ENCODE assay signal across 26 mouse cellular contexts in genomic region chr10:123201981-123202758, GRCm38 (mm10). TPM values are rescaled to one million over a fixed set of nuclear protein-coding genes. Genes with fewer than 3 reads are reported as not detected.
DNase-seq lines count a peak whose midpoint lies in the region; ATAC-seq and TF ChIP-seq lines count a peak whose summit lies in the region.
"Had no signal": no experiment of that assay in that cellular context is flagged by ENCODE, and none has a peak within 500 bp of the region (broad histone marks: within the 10 kb centered on the region; RNA-seq: fewer than 3 reads in every experiment).

No protein-coding gene starts in this region.

- H3K4me3 ChIP-seq in heart, embryonic 13.5 days = no peak overlapping the region
- no peak overlapping the region for H3K4me3 ChIP-seq in heart, embryonic 11.5 days (ENCODE audit: low read depth, low read length)
- no peak overlapping the region for H3K4me3 ChIP-seq in midbrain, embryonic 11.5 days (ENCODE audit: low read depth, low read length)
- no peak overlapping the region for H3K4me3 ChIP-seq in midbrain, postnatal 0 days (ENCODE audit: low read depth, low read length)
- no peak overlapping the region for H3K4me3 ChIP-seq in intestine, embryonic 16.5 days (ENCODE audit: low read length)
- H3K4me3 ChIP-seq: forebrain, embryonic 12.5 days; hindbrain, embryonic 12.5 days; layer of hippocampus, adult 2 months; limb, embryonic 12.5 days; megakaryocyte, embryonic 14.5 days; midbrain, embryonic 15.5 days had no signal

- no peaks in the 10 kb centered on the region for H3K9me3 ChIP-seq in heart, embryonic 13.5 days
- H3K9me3 ChIP-seq in heart, embryonic 11.5 days (replicated peaks; ENCODE audit: control insufficient read depth, low read length) = no peaks in the 10 kb centered on the region
- H3K9me3 ChIP-seq in midbrain, embryonic 11.5 days (ENCODE audit: control insufficient read depth, low read length) = no peaks in the 10 kb centered on the region
- no peaks in the 10 kb centered on the region for H3K9me3 ChIP-seq in midbrain, postnatal 0 days (ENCODE audit: low read length)
- H3K9me3 ChIP-seq in intestine, embryonic 16.5 days (ENCODE audit: control insufficient read depth, low read length) = no peaks in the 10 kb centered on the region
- H3K9me3 ChIP-seq: forebrain, embryonic 12.5 days; hindbrain, embryonic 12.5 days; limb, embryonic 12.5 days; megakaryocyte, embryonic 14.5 days; midbrain, embryonic 15.5 days had no signal

- H3K36me3 ChIP-seq in heart, embryonic 13.5 days = no peaks in the 10 kb centered on the region
- H3K36me3 ChIP-seq in heart, embryonic 11.5 days (ENCODE audit: control insufficient read depth, insufficient read depth, low read length) = no peaks in the 10 kb centered on the region
- H3K36me3 ChIP-seq in midbrain, embryonic 11.5 days (ENCODE audit: control insufficient read depth, insufficient read depth, low read length) = no peaks in the 10 kb centered on the region
- no peaks in the 10 kb centered on the region for H3K36me3 ChIP-seq in midbrain, postnatal 0 days (ENCODE audit: insufficient read depth, low read length)
- H3K36me3 ChIP-seq in intestine, embryonic 16.5 days (ENCODE audit: control insufficient read depth, insufficient read depth, low read length) = no peaks in the 10 kb centered on the region
- H3K36me3 ChIP-seq: forebrain, embryonic 12.5 days; hindbrain, embryonic 12.5 days; limb, embryonic 12.5 days; midbrain, embryonic 15.5 days had no signal

- 0 out of 2 replicates have a peak overlapping the region, but pooled peaks have one; percentile 11 for H3K4me2 ChIP-seq in heart, embryonic 13.5 days
- no peak overlapping the region for H3K4me2 ChIP-seq in heart, embryonic 11.5 days
- no peak overlapping the region for H3K4me2 ChIP-seq in midbrain, embryonic 11.5 days
- H3K4me2 ChIP-seq in midbrain, postnatal 0 days (ENCODE audit: low read depth, low read length, poor library complexity, severe bottlenecking) = no peak overlapping the region
- no peak overlapping the region for H3K4me2 ChIP-seq in intestine, embryonic 16.5 days (ENCODE audit: low read depth, low read length)
- H3K4me2 ChIP-seq: forebrain, embryonic 12.5 days; hindbrain, embryonic 12.5 days; limb, embryonic 12.5 days; liver, embryonic 11.5 days; midbrain, embryonic 15.5 days had no signal

- H3K27ac ChIP-seq in heart, embryonic 13.5 days (replicated peaks) = no peak overlapping the region
- H3K27ac ChIP-seq in heart, embryonic 11.5 days (ENCODE audit: low read depth, low read length) = no peak overlapping the region
- no peak overlapping the region for H3K27ac ChIP-seq in midbrain, embryonic 11.5 days (ENCODE audit: low read depth, low read length)
- no peak overlapping the region for H3K27ac ChIP-seq in midbrain, postnatal 0 days (ENCODE audit: low read depth, low read length)
- no peak overlapping the region for H3K27ac ChIP-seq in intestine, embryonic 16.5 days (ENCODE audit: low read length)
- H3K27ac ChIP-seq: forebrain, embryonic 12.5 days; hindbrain, embryonic 12.5 days; layer of hippocampus, adult 2 months; limb, embryonic 12.5 days; midbrain, embryonic 15.5 days had no signal

- H3K9ac ChIP-seq in heart, embryonic 13.5 days = no peak overlapping the region
- no peak overlapping the region for H3K9ac ChIP-seq in heart, embryonic 11.5 days (ENCODE audit: low read depth, low read length)
- H3K9ac ChIP-seq in midbrain, embryonic 11.5 days (ENCODE audit: low read length) = no peak overlapping the region
- no peak overlapping the region for H3K9ac ChIP-seq in midbrain, postnatal 0 days (replicated peaks; ENCODE audit: low read length, poor library complexity, severe bottlenecking)
- H3K9ac ChIP-seq in intestine, embryonic 16.5 days (ENCODE audit: low read depth, low read length) = no peak overlapping the region
- H3K9ac ChIP-seq: forebrain, embryonic 12.5 days; hindbrain, embryonic 12.5 days; limb, embryonic 12.5 days; midbrain, embryonic 15.5 days had no signal

- H3K27me3 ChIP-seq in heart, embryonic 13.5 days (replicated peaks) = no peaks in the 10 kb centered on the region
- H3K27me3 ChIP-seq in heart, embryonic 11.5 days (ENCODE audit: control insufficient read depth, insufficient read depth, low read length) = no peaks in the 10 kb centered on the region
- H3K27me3 ChIP-seq in midbrain, embryonic 11.5 days (ENCODE audit: control insufficient read depth, insufficient read depth, low read length) = no peaks in the 10 kb centered on the region
- H3K27me3 ChIP-seq in midbrain, postnatal 0 days (ENCODE audit: insufficient read depth, low read length) = no peaks in the 10 kb centered on the region
- no peaks in the 10 kb centered on the region for H3K27me3 ChIP-seq in intestine, embryonic 16.5 days (replicated peaks; ENCODE audit: control insufficient read depth, insufficient read depth, low read length)
- H3K27me3 ChIP-seq: hindbrain, embryonic 12.5 days; limb, embryonic 12.5 days; midbrain, embryonic 15.5 days had no signal

- no peak for TF ChIP-seq CTCF in midbrain, postnatal 0 days (IDR thresholded peaks at IDR 0.05)

- H3K4me1 ChIP-seq in heart, embryonic 13.5 days = 0 out of 2 replicates have a peak, but pooled peaks cover 3% of the 10 kb centered on the region
- H3K4me1 ChIP-seq in heart, embryonic 11.5 days (ENCODE audit: control insufficient read depth, insufficient read depth, low read length) = no peaks in the 10 kb centered on the region
- H3K4me1 ChIP-seq in midbrain, embryonic 11.5 days (ENCODE audit: control insufficient read depth, insufficient read depth, low read length) = no peaks in the 10 kb centered on the region
- no peaks in the 10 kb centered on the region for H3K4me1 ChIP-seq in midbrain, postnatal 0 days (ENCODE audit: insufficient read depth, low read length)
- H3K4me1 ChIP-seq in intestine, embryonic 16.5 days (ENCODE audit: control insufficient read depth, insufficient read depth, low read length) = no peaks in the 10 kb centered on the region
- H3K4me1 ChIP-seq: forebrain, embryonic 12.5 days had no signal

- no peak for ATAC-seq in heart, embryonic 13.5 days (ENCODE audit: extremely low read depth, insufficient number of reproducible peaks, low FRiP score, low TSS enrichment)
- ATAC-seq in heart, embryonic 11.5 days (replicated peaks; ENCODE audit: insufficient number of reproducible peaks, low FRiP score, low TSS enrichment) = no peak
- ATAC-seq in midbrain, embryonic 11.5 days (ENCODE audit: low FRiP score) = no peak
- ATAC-seq in midbrain, postnatal 0 days (ENCODE audit: low FRiP score) = no peak
- ATAC-seq in hematopoietic stem cell, adult 5-6 weeks (replicated peaks in 1 of 2; ENCODE audit: insufficient read depth in 1 of 2, low FRiP score in 2 of 2, low TSS enrichment in 1 of 2, low read depth in 1 of 2, poor library complexity in 2 of 2, severe bottlenecking in 2 of 2) = peak; percentile 35 to 58; a peak in 3 of 4 replicates
- no peak for ATAC-seq in monocyte, adult 5-6 weeks (replicated peaks; ENCODE audit: insufficient number of reproducible peaks, low FRiP score, low TSS enrichment, poor library complexity, severe bottlenecking)
- no peak for ATAC-seq in intestine, embryonic 16.5 days
- ATAC-seq: midbrain, embryonic 15.5 days had no signal

- WGBS in heart, embryonic 13.5 days = 74% methylated on average over 23 of the region's 23 CpGs
- 81% methylated on average over 23 of the region's 23 CpGs for WGBS in heart, embryonic 11.5 days (ENCODE audit: insufficient replicate concordance)
- WGBS in midbrain, embryonic 11.5 days = 91% methylated on average over 23 of the region's 23 CpGs
- 83% methylated on average over 23 of the region's 23 CpGs for WGBS in midbrain, postnatal 0 days
- WGBS in intestine, embryonic 16.5 days = 84% methylated on average over 23 of the region's 23 CpGs

- DNase-seq in midbrain, embryonic 11.5 days (ENCODE audit: low spot score, missing footprints) = peak; percentile 61
- no peak for DNase-seq in midbrain, postnatal 0 days (ENCODE audit: low spot score)
- DNase-seq in brain, adult 2 months (ENCODE audit: low read depth, low spot score) = peak; percentile 73
- DNase-seq: adrenal gland, postnatal 25 days; cerebellum, adult 11-12 months; heart, postnatal 10 days; kidney, adult 2 months; kidney, postnatal 10 days; layer of hippocampus, postnatal 36 days; lung, adult 2 months; lung, postnatal 14 days; right cerebral cortex, postnatal 25 days; thymus, adult 18-20 months; thymus, postnatal 36 days had no signal

RNA-seq across cellular contexts. Expression of gene Usp15, which starts 5.4 kb away (rescaled TPM):
- 54.7 and 60.2 TPM in 2 replicates for polyA plus RNA-seq in heart, embryonic 13.5 days (2015; fragmentation: Nextera tagmentation; extraction: Ambion mirVana)
- polyA plus RNA-seq in heart, embryonic 11.5 days (2014; fragmentation: Nextera tagmentation; extraction: Ambion mirVana) = 85.9 and 89.3 TPM in 2 replicates
- 70.1 and 73.4 TPM in 2 replicates for polyA plus RNA-seq in midbrain, embryonic 11.5 days (2014; fragmentation: Nextera tagmentation; extraction: Ambion mirVana)
- total RNA-seq in midbrain, postnatal 0 days (2014; rRNA removed) = 62.0 and 88.5 TPM in 2 replicates
- 57.7 and 65.4 TPM in 2 replicates for polyA plus RNA-seq in midbrain, postnatal 0 days (2015; fragmentation: Nextera tagmentation; extraction: Ambion mirVana)
- total RNA-seq in hematopoietic stem cell, adult 5-6 weeks (2017) = 240 and 278 TPM in 2 replicates
- total RNA-seq in monocyte, adult 5-6 weeks (2017) = 201 to 235 TPM (median 234 TPM) in 3 replicates
- 63.5 and 65.9 TPM in 2 replicates for polyA plus RNA-seq in intestine, embryonic 16.5 days (2015; fragmentation: Nextera tagmentation; extraction: Ambion mirVana)

Comparison
In these comparisons a context has a peak if more than half of its experiments do, and no peak if none do; other contexts are left out.
1. ATAC-seq: peak in hematopoietic stem cell, adult 5-6 weeks (2 of 2); none in heart, embryonic 13.5 days (single experiment), heart, embryonic 11.5 days (single experiment), midbrain, embryonic 11.5 days (single experiment), midbrain, postnatal 0 days (single experiment), monocyte, adult 5-6 weeks (single experiment) and intestine, embryonic 16.5 days (single experiment).